Mouse (Mus musculus): ENCODE measurements around the gene Atp6v0d1. TPM values are rescaled to one million over a fixed set of nuclear protein-coding genes. Genes with fewer than 3 reads are reported as not detected.

Gene Atp6v0d1
- polyA plus RNA-seq, 1 experiment from 2014 or later = 64.5 TPM

- Histone ChIP-seq H3K27ac (replicated peaks in 1 of 2; ENCODE audit: control insufficient read depth in 1 of 2, insufficient read depth in 1 of 2, low read depth in 2 of 2, low read length in 2 of 2) (no peak overlapping the region), H3K36me3 (ENCODE audit: control insufficient read depth, insufficient read depth, low read length) (0 out of 2 replicates have a peak, but pooled peaks cover 9% of the 10 kb centered on the region), H3K4me3 (ENCODE audit: control insufficient read depth in 1 of 2, insufficient read depth in 1 of 2, low read depth in 1 of 2, low read length in 2 of 2) (no peak overlapping the region), H3K9me3 (ENCODE audit: control insufficient read depth, low read length) (no peaks in the 10 kb centered on the region), H3K27me3 (ENCODE audit: control insufficient read depth, insufficient read depth, low read length) (0 out of 2 replicates have a peak, but pooled peaks cover 3% of the 10 kb centered on the region), H3K4me1 (ENCODE audit: control insufficient read depth in 2 of 2, insufficient read depth in 2 of 2, low read length in 2 of 2) (peaks cover 36 to 49% of the 10 kb centered on the region in 2 experiments), H3K4me2 (ENCODE audit: low read length) (no peak overlapping the region), H3K9ac (ENCODE audit: low read length) (no peak overlapping the region)
- no peak for ATAC-seq (ENCODE audit: insufficient number of reproducible peaks, insufficient read depth, low FRiP score, low read depth)
- 89% methylated on average over 7 of the region's 7 CpGs for WGBS
Observed at GRCm38 (mm10) chr8:105476161-105476560, 89.7 kb downstream of the Atp6v0d1 start.

- Histone ChIP-seq H3K4me2 (ENCODE audit: low read length) (no peak overlapping the region), H3K27ac (replicated peaks in 1 of 2; ENCODE audit: control insufficient read depth in 1 of 2, insufficient read depth in 1 of 2, low read depth in 2 of 2, low read length in 2 of 2) (no peak overlapping the region), H3K9ac (ENCODE audit: low read length) (no peak overlapping the region), H3K27me3 (ENCODE audit: control insufficient read depth, insufficient read depth, low read length) (0 out of 2 replicates have a peak, but pooled peaks cover 3% of the 10 kb centered on the region), H3K9me3 (ENCODE audit: control insufficient read depth, low read length) (no peaks in the 10 kb centered on the region), H3K4me1 (ENCODE audit: control insufficient read depth in 2 of 2, insufficient read depth in 2 of 2, low read length in 2 of 2) (peaks cover 37 to 48% of the 10 kb centered on the region in 2 experiments), H3K36me3 (ENCODE audit: control insufficient read depth, insufficient read depth, low read length) (0 out of 2 replicates have a peak, but pooled peaks cover 9% of the 10 kb centered on the region), H3K4me3 (ENCODE audit: control insufficient read depth in 1 of 2, insufficient read depth in 1 of 2, low read depth in 1 of 2, low read length in 2 of 2) (no peak overlapping the region)
- WGBS = 90% methylated on average over 8 of the region's 8 CpGs
- no peak for ATAC-seq (ENCODE audit: insufficient number of reproducible peaks, insufficient read depth, low FRiP score, low read depth)
Observed at GRCm38 (mm10) chr8:105475742-105476141, 90.1 kb downstream of the Atp6v0d1 start.

DNA sequence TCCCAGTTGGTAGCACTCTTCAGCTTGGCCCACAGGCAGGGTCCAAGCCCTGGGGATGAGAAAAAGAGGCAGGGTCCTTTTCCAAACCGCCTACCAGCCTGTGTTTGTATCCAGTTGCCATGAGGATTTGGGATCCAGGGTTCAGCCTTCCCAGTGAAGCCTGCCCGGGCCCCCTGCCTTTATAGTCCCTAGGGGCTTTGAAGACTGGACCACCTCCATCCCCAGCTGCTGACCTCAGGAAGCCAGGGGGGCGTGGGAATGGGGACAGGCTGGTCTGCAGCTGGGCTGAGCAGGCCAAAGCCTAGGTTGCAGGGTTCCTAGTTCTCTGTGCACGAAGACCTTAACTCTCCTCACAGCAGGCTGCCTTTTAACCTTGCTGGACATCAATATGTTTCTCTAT, 90.6 kb downstream of the Atp6v0d1 start:
- 64% methylated on average over 4 of the region's 4 CpGs for WGBS
- ATAC-seq (ENCODE audit: insufficient number of reproducible peaks, insufficient read depth, low FRiP score, low read depth) = no peak
- Histone ChIP-seq H3K9ac (ENCODE audit: low read length) (no peak overlapping the region), H3K4me2 (ENCODE audit: low read length) (no peak overlapping the region), H3K4me3 (ENCODE audit: control insufficient read depth in 1 of 2, insufficient read depth in 1 of 2, low read depth in 1 of 2, low read length in 2 of 2) (no peak overlapping the region), H3K36me3 (ENCODE audit: control insufficient read depth, insufficient read depth, low read length) (0 out of 2 replicates have a peak, but pooled peaks cover 9% of the 10 kb centered on the region), H3K27ac (replicated peaks in 1 of 2; ENCODE audit: control insufficient read depth in 1 of 2, insufficient read depth in 1 of 2, low read depth in 2 of 2, low read length in 2 of 2) (0 out of 4 replicates have a peak overlapping the region, but pooled peaks of 1 of the 2 experiments have one; percentile 24), H3K4me1 (ENCODE audit: control insufficient read depth in 2 of 2, insufficient read depth in 2 of 2, low read length in 2 of 2) (peaks cover 37 to 48% of the 10 kb centered on the region in 2 experiments), H3K27me3 (ENCODE audit: control insufficient read depth, insufficient read depth, low read length) (0 out of 2 replicates have a peak, but pooled peaks cover 3% of the 10 kb centered on the region), H3K9me3 (ENCODE audit: control insufficient read depth, low read length) (no peaks in the 10 kb centered on the region)

DNA sequence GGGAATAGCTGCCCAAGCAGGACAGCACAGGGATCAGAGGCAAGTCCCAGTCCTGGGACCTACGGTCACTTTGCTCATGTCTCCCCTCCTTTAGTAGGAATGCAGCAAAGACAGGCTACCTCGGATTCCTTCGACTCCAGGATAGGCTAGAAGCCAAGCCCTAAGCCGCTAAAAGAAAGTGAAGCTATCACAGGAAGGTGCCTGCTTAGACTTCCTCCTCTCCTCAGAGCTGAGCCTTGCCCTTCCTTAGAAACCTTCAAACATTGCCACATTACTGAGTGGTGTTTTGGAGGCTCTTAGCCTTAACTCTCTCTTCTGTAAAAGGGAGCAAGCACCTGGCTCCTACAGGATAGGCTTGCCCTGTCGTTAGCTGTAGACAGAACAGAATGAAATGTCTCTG, 91.2 kb downstream of the Atp6v0d1 start:
- Histone ChIP-seq H3K9me3 (ENCODE audit: control insufficient read depth, low read length) (no peaks in the 10 kb centered on the region), H3K27me3 (ENCODE audit: control insufficient read depth, insufficient read depth, low read length) (0 out of 2 replicates have a peak, but pooled peaks cover 3% of the 10 kb centered on the region), H3K4me3 (ENCODE audit: control insufficient read depth in 1 of 2, insufficient read depth in 1 of 2, low read depth in 1 of 2, low read length in 2 of 2) (no peak overlapping the region), H3K9ac (ENCODE audit: low read length) (no peak overlapping the region), H3K4me2 (ENCODE audit: low read length) (peak overlapping the region; percentile 19; the same call in 1 of the 2 replicates), H3K4me1 (ENCODE audit: control insufficient read depth in 2 of 2, insufficient read depth in 2 of 2, low read length in 2 of 2) (peaks cover 37 to 48% of the 10 kb centered on the region in 2 experiments), H3K27ac (replicated peaks in 1 of 2; ENCODE audit: control insufficient read depth in 1 of 2, insufficient read depth in 1 of 2, low read depth in 2 of 2, low read length in 2 of 2) (0 out of 4 replicates have a peak overlapping the region, but pooled peaks of 1 of the 2 experiments have one; percentile 24), H3K36me3 (ENCODE audit: control insufficient read depth, insufficient read depth, low read length) (0 out of 2 replicates have a peak, but pooled peaks cover 9% of the 10 kb centered on the region)
- ATAC-seq (ENCODE audit: insufficient number of reproducible peaks, insufficient read depth, low FRiP score, low read depth) = no peak
- WGBS = 20% methylated on average over 5 of the region's 5 CpGs

MicroRNAs encoded within 50 kb of the gene (microRNA counts, 519-probe panel; counts per million panel counts)
- 322 counts per million, percentile 70 among the panel's probes with 10 or more counts for microRNA mmu-miR-1966

Small RNAs within 50 kb of the gene (microRNA-seq; reads per million reads assigned to microRNA genes)
- gene Mir1966 = not detected

Other genes starting within 250 kb of the Atp6v0d1 start
- gene Lrrc29, start 239.8 kb downstream of the Atp6v0d1 start, polyA plus RNA-seq (2014; fragmentation: Nextera tagmentation; extraction: Ambion mirVana) = 1.2 and 1.4 TPM in 2 replicates
- gene Tmem208, start 239.7 kb downstream of the Atp6v0d1 start, polyA plus RNA-seq (2014; fragmentation: Nextera tagmentation; extraction: Ambion mirVana) = 81.1 and 88.6 TPM in 2 replicates
- gene Fhod1, start 218.1 kb downstream of the Atp6v0d1 start, polyA plus RNA-seq (2014; fragmentation: Nextera tagmentation; extraction: Ambion mirVana) = 2.2 and 2.3 TPM in 2 replicates
- 0.90 and 1.3 TPM in 2 replicates for gene Slc9a5, start 217.2 kb downstream of the Atp6v0d1 start, polyA plus RNA-seq (2014; fragmentation: Nextera tagmentation; extraction: Ambion mirVana)
- gene Plekhg4, start 192.8 kb downstream of the Atp6v0d1 start, polyA plus RNA-seq (2014; fragmentation: Nextera tagmentation; extraction: Ambion mirVana) = 0.11 and 0.23 TPM in 2 replicates
- gene Kctd19, start 152.5 kb downstream of the Atp6v0d1 start, polyA plus RNA-seq (2014; fragmentation: Nextera tagmentation; extraction: Ambion mirVana) = not detected in 2 replicates
- 0.12 and 0.38 TPM in 2 replicates for gene Lrrc36, start 152.5 kb downstream of the Atp6v0d1 start, polyA plus RNA-seq (2014; fragmentation: Nextera tagmentation; extraction: Ambion mirVana)
- 11.6 and 15.3 TPM in 2 replicates for gene Tppp3, start 94.5 kb downstream of the Atp6v0d1 start, polyA plus RNA-seq (2014; fragmentation: Nextera tagmentation; extraction: Ambion mirVana)
- 21.8 and 24.5 TPM in 2 replicates for gene Zdhhc1, start 69.1 kb downstream of the Atp6v0d1 start, polyA plus RNA-seq (2014; fragmentation: Nextera tagmentation; extraction: Ambion mirVana)
- gene Hsd11b2, start 47.3 kb downstream of the Atp6v0d1 start, polyA plus RNA-seq (2014; fragmentation: Nextera tagmentation; extraction: Ambion mirVana) = 0.46 and 0.59 TPM in 2 replicates
- 25.7 and 25.8 TPM in 2 replicates for gene Ripor1, start 39.2 kb upstream of the Atp6v0d1 start, polyA plus RNA-seq (2014; fragmentation: Nextera tagmentation; extraction: Ambion mirVana)
- gene Ctcf, start 70.5 kb upstream of the Atp6v0d1 start, polyA plus RNA-seq (2014; fragmentation: Nextera tagmentation; extraction: Ambion mirVana) = 54.7 and 62.5 TPM in 2 replicates
- gene Agrp, start 71.3 kb upstream of the Atp6v0d1 start, polyA plus RNA-seq (2014; fragmentation: Nextera tagmentation; extraction: Ambion mirVana) = 0.54 TPM in 2 replicates
- gene Carmil2, start 120.2 kb upstream of the Atp6v0d1 start, polyA plus RNA-seq (2014; fragmentation: Nextera tagmentation; extraction: Ambion mirVana) = 0.36 and 0.41 TPM in 2 replicates
- 39.7 and 41.7 TPM in 2 replicates for gene Acd, start 135.1 kb upstream of the Atp6v0d1 start, polyA plus RNA-seq (2014; fragmentation: Nextera tagmentation; extraction: Ambion mirVana)
- 12.9 and 17.3 TPM in 2 replicates for gene Pard6a, start 135.1 kb upstream of the Atp6v0d1 start, polyA plus RNA-seq (2014; fragmentation: Nextera tagmentation; extraction: Ambion mirVana)
- gene 4933405L10Rik, start 141.6 kb upstream of the Atp6v0d1 start, polyA plus RNA-seq (2014; fragmentation: Nextera tagmentation; extraction: Ambion mirVana) = not detected in 2 replicates
- gene Enkd1, start 142.2 kb upstream of the Atp6v0d1 start, polyA plus RNA-seq (2014; fragmentation: Nextera tagmentation; extraction: Ambion mirVana) = 9.3 and 10.1 TPM in 2 replicates
- gene Gfod2, start 192.6 kb upstream of the Atp6v0d1 start, polyA plus RNA-seq (2014; fragmentation: Nextera tagmentation; extraction: Ambion mirVana) = 6.8 and 8.9 TPM in 2 replicates

Data from heart, embryonic 14.5 days (tissue).